Comparison of ENCODE assay signal across 8 mouse cellular contexts in the genomic region with DNA sequence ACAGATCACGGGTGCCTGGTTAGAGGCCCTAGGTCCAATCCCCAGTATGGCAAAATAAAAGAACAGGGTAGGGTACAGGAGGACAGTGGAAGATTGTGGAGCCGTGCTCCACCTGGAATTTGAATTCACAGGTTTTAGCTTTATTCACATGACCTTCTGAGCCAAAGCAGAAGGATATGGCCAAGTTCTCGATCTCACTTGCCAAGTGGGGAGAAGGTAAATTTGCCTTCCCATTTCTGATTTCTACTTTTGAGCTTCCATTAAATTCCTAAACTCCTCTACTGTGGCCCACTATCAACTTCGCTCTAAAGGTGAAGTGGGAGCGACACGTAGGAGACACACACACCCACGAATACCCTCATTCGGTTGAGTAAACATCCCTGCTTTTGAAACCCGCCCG. TPM values are rescaled to one million over a fixed set of nuclear protein-coding genes. Genes with fewer than 3 reads are reported as not detected.
DNase-seq lines count a peak whose midpoint lies in the region; ATAC-seq and TF ChIP-seq lines count a peak whose summit lies in the region.

No protein-coding gene starts in this region.

- peaks cover 30% of the 10 kb centered on the region for H3K4me1 ChIP-seq in lung, embryonic 14.5 days (ENCODE audit: insufficient read depth)
- peaks cover 53% of the 10 kb centered on the region for H3K4me1 ChIP-seq in embryonic facial prominence, embryonic 15.5 days
- peaks cover 50% of the 10 kb centered on the region for H3K4me1 ChIP-seq in intestine, embryonic 16.5 days (ENCODE audit: control insufficient read depth, insufficient read depth, low read length)
- peaks cover 55% of the 10 kb centered on the region for H3K4me1 ChIP-seq in neural tube, embryonic 13.5 days (replicated peaks)

- H3K9me3 ChIP-seq in lung, embryonic 14.5 days (ENCODE audit: low read depth, low read length), result no peaks in the 10 kb centered on the region
- no peaks in the 10 kb centered on the region for H3K9me3 ChIP-seq in embryonic facial prominence, embryonic 15.5 days (replicated peaks)
- no peaks in the 10 kb centered on the region for H3K9me3 ChIP-seq in intestine, embryonic 16.5 days (ENCODE audit: control insufficient read depth, low read length)
- no peaks in the 10 kb centered on the region for H3K9me3 ChIP-seq in neural tube, embryonic 13.5 days

- peak overlapping the region; percentile 84 for H3K4me3 ChIP-seq in lung, embryonic 14.5 days (ENCODE audit: low read depth, low read length)
- H3K4me3 ChIP-seq in embryonic facial prominence, embryonic 15.5 days (replicated peaks), result peak overlapping the region; percentile 98
- H3K4me3 ChIP-seq in intestine, embryonic 16.5 days (ENCODE audit: low read length), result peak overlapping the region; percentile 95
- peak overlapping the region; percentile 90 for H3K4me3 ChIP-seq in neural tube, embryonic 13.5 days

- H3K27me3 ChIP-seq in lung, embryonic 14.5 days (ENCODE audit: insufficient read depth, low read length), result no peaks in the 10 kb centered on the region
- H3K27me3 ChIP-seq in embryonic facial prominence, embryonic 15.5 days, result no peaks in the 10 kb centered on the region
- no peaks in the 10 kb centered on the region for H3K27me3 ChIP-seq in intestine, embryonic 16.5 days (replicated peaks; ENCODE audit: control insufficient read depth, insufficient read depth, low read length)
- no peaks in the 10 kb centered on the region for H3K27me3 ChIP-seq in neural tube, embryonic 13.5 days

- TF ChIP-seq CTCF in lung, embryonic 14.5 days (IDR thresholded peaks at IDR 0.05; ENCODE audit: low read depth), result no peak

- peak overlapping the region; percentile 99 for H3K27ac ChIP-seq in lung, embryonic 14.5 days (ENCODE audit: low read depth)
- peak overlapping the region; percentile 99 for H3K27ac ChIP-seq in embryonic facial prominence, embryonic 15.5 days (replicated peaks)
- H3K27ac ChIP-seq in intestine, embryonic 16.5 days (ENCODE audit: low read length), result peak overlapping the region; percentile 99
- peak overlapping the region; percentile 95 for H3K27ac ChIP-seq in neural tube, embryonic 13.5 days (replicated peaks)

- H3K4me2 ChIP-seq in lung, embryonic 14.5 days, result peak overlapping the region; percentile 95
- peak overlapping the region; percentile 61 for H3K4me2 ChIP-seq in embryonic facial prominence, embryonic 15.5 days (replicated peaks)
- H3K4me2 ChIP-seq in intestine, embryonic 16.5 days (ENCODE audit: low read depth, low read length), result peak overlapping the region; percentile 78
- H3K4me2 ChIP-seq in neural tube, embryonic 13.5 days, result peak overlapping the region; percentile 97

- DNase-seq in lung, embryonic 14.5 days, result no peak
- DNase-seq in lung, postnatal 4 days, result no peak
- DNase-seq in adrenal gland, adult (ENCODE audit: inconsistent age in 2 of 2, low spot score in 1 of 2), result no peak
- DNase-seq in right cerebral cortex, postnatal 36 days (ENCODE audit: low spot score in 2 of 2), result no peak
- DNase-seq in adrenal gland, adult 8-10 months, result no peak

- H3K9ac ChIP-seq in lung, embryonic 14.5 days, result peak overlapping the region; percentile 94
- peak overlapping the region; percentile 89 for H3K9ac ChIP-seq in embryonic facial prominence, embryonic 15.5 days
- peak overlapping the region; percentile 98 for H3K9ac ChIP-seq in intestine, embryonic 16.5 days (ENCODE audit: low read depth, low read length)
- peak overlapping the region; percentile 92 for H3K9ac ChIP-seq in neural tube, embryonic 13.5 days

- no peak for ATAC-seq in lung, embryonic 14.5 days (ENCODE audit: insufficient read depth)
- ATAC-seq in embryonic facial prominence, embryonic 15.5 days (ENCODE audit: insufficient number of reproducible peaks, low FRiP score, low TSS enrichment, low read depth), result no peak
- ATAC-seq in intestine, embryonic 16.5 days, result no peak
- no peak for ATAC-seq in neural tube, embryonic 13.5 days (ENCODE audit: low read depth)

- H3K36me3 ChIP-seq in lung, embryonic 14.5 days (ENCODE audit: insufficient read depth), result peaks cover 32% of the 10 kb centered on the region
- peaks cover 15% of the 10 kb centered on the region for H3K36me3 ChIP-seq in embryonic facial prominence, embryonic 15.5 days
- peaks cover 3% of the 10 kb centered on the region; the same call in 1 of the 2 replicates for H3K36me3 ChIP-seq in intestine, embryonic 16.5 days (ENCODE audit: control insufficient read depth, insufficient read depth, low read length)
- peaks cover 18% of the 10 kb centered on the region for H3K36me3 ChIP-seq in neural tube, embryonic 13.5 days

- 7% methylated on average over 10 of the region's 10 CpGs for WGBS in lung, embryonic 14.5 days
- 11% methylated on average over 10 of the region's 10 CpGs for WGBS in embryonic facial prominence, embryonic 15.5 days
- 9% methylated on average over 10 of the region's 10 CpGs for WGBS in intestine, embryonic 16.5 days
- WGBS in neural tube, embryonic 13.5 days, result 19% methylated on average over 10 of the region's 10 CpGs

RNA-seq across cellular contexts. Expression of a gene that starts 0.9 kb away (rescaled TPM):
- 34.6 and 39.5 TPM in 2 replicates for polyA plus RNA-seq in lung, embryonic 14.5 days (2014; fragmentation: Nextera tagmentation; extraction: Ambion mirVana)
- 71.7 and 76.0 TPM in 2 replicates for polyA plus RNA-seq in embryonic facial prominence, embryonic 15.5 days (2015; fragmentation: Nextera tagmentation; extraction: Ambion mirVana)
- polyA plus RNA-seq in intestine, embryonic 16.5 days (2015; fragmentation: Nextera tagmentation; extraction: Ambion mirVana), result 51.7 and 52.5 TPM in 2 replicates
- 66.2 and 66.5 TPM in 2 replicates for polyA plus RNA-seq in neural tube, embryonic 13.5 days (2015; fragmentation: Nextera tagmentation; extraction: Ambion mirVana)
- 100 to 1,000 TPM; 460 to 743 (median 603) TPM for total RNA-seq in adrenal gland, adult 8-10 months (2022)

RNA-seq across cellular contexts. Expression of a gene that starts 20.8 kb away (rescaled TPM):
- polyA plus RNA-seq in lung, embryonic 14.5 days (2014; fragmentation: Nextera tagmentation; extraction: Ambion mirVana), result 144 and 151 TPM in 2 replicates
- 191 and 194 TPM in 2 replicates for polyA plus RNA-seq in embryonic facial prominence, embryonic 15.5 days (2015; fragmentation: Nextera tagmentation; extraction: Ambion mirVana)
- 76.6 and 81.4 TPM in 2 replicates for polyA plus RNA-seq in intestine, embryonic 16.5 days (2015; fragmentation: Nextera tagmentation; extraction: Ambion mirVana)
- polyA plus RNA-seq in neural tube, embryonic 13.5 days (2015; fragmentation: Nextera tagmentation; extraction: Ambion mirVana), result 36.6 and 43.2 TPM in 2 replicates
- total RNA-seq in adrenal gland, adult 8-10 months (2022), result 10 to 100 TPM; 60.6 to 73.0 (median 64.0) TPM

RNA-seq across cellular contexts. Expression of a gene that starts 40.0 kb away (rescaled TPM):
- polyA plus RNA-seq in lung, embryonic 14.5 days (2014; fragmentation: Nextera tagmentation; extraction: Ambion mirVana), result 103 and 112 TPM in 2 replicates
- polyA plus RNA-seq in embryonic facial prominence, embryonic 15.5 days (2015; fragmentation: Nextera tagmentation; extraction: Ambion mirVana), result 93.4 and 102 TPM in 2 replicates
- 65.1 and 74.5 TPM in 2 replicates for polyA plus RNA-seq in intestine, embryonic 16.5 days (2015; fragmentation: Nextera tagmentation; extraction: Ambion mirVana)
- polyA plus RNA-seq in neural tube, embryonic 13.5 days (2015; fragmentation: Nextera tagmentation; extraction: Ambion mirVana), result 91.6 and 95.1 TPM in 2 replicates
- total RNA-seq in adrenal gland, adult 8-10 months (2022), result 10 to 100 TPM; 63.6 to 80.2 (median 78.0) TPM

RNA-seq across cellular contexts. Expression of a gene that starts 51.5 kb away (rescaled TPM):
- polyA plus RNA-seq in lung, embryonic 14.5 days (2014; fragmentation: Nextera tagmentation; extraction: Ambion mirVana), result 10.3 and 15.7 TPM in 2 replicates
- 22.4 and 23.8 TPM in 2 replicates for polyA plus RNA-seq in embryonic facial prominence, embryonic 15.5 days (2015; fragmentation: Nextera tagmentation; extraction: Ambion mirVana)
- polyA plus RNA-seq in intestine, embryonic 16.5 days (2015; fragmentation: Nextera tagmentation; extraction: Ambion mirVana), result 11.8 and 13.1 TPM in 2 replicates
- polyA plus RNA-seq in neural tube, embryonic 13.5 days (2015; fragmentation: Nextera tagmentation; extraction: Ambion mirVana), result 78.0 and 84.2 TPM in 2 replicates
- total RNA-seq in adrenal gland, adult 8-10 months (2022), result 10 to 100 TPM; 28.7 to 59.2 (median 36.3) TPM
